Mouse (Mus musculus) spleen, postnatal 14 days (tissue): Measurements from ENCODE around the gene Igf2.

Source experiments
- DNase-seq, 2 experiments: peaks; one replicate each; pipeline ENCODE4 v3.0.0; 2021 to 2022; ENCODE audit warnings: low spot score in 2 of 2

The Igf2 gene

GRCm38 (mm10) chr7:142659181-142659681 is 7.4 kb downstream of the Igf2 start:
- no peak for DNase-seq

- DNase-seq = no peak
These were observed 7.9 kb downstream of the Igf2 start for GRCm38 (mm10) chr7:142658681-142659180.

GRCm38 (mm10) chr7:142657821-142658614 is 8.6 kb downstream of the Igf2 start:
- DNase-seq = no peak

- DNase-seq = no peak
These were observed 9.2 kb downstream of the Igf2 start for GRCm38 (mm10) chr7:142657341-142657791.

GRCm38 (mm10) chr7:142656055-142656454 is 10.6 kb downstream of the Igf2 start:
- DNase-seq = no peak

- no peak for DNase-seq
These were observed 11.0 kb downstream of the Igf2 start for GRCm38 (mm10) chr7:142655633-142656032.

- no peak for DNase-seq
These were observed 12.9 kb downstream of the Igf2 start for GRCm38 (mm10) chr7:142653726-142654125.

GRCm38 (mm10) chr7:142646676-142647075 is 19.9 kb downstream of the Igf2 start:
- no peak for DNase-seq

- DNase-seq = no peak
These were observed 21.6 kb downstream of the Igf2 start for GRCm38 (mm10) chr7:142645045-142645444.

- DNase-seq = no peak
These were observed 30.4 kb downstream of the Igf2 start for GRCm38 (mm10) chr7:142636178-142636577.

- no peak for DNase-seq
These were observed 35.9 kb downstream of the Igf2 start for GRCm38 (mm10) chr7:142630691-142631090.

- DNase-seq = no peak
These were observed 36.8 kb downstream of the Igf2 start for GRCm38 (mm10) chr7:142629806-142630205.

- DNase-seq = no peak
These were observed 44.4 kb downstream of the Igf2 start for GRCm38 (mm10) chr7:142622180-142622579.

GRCm38 (mm10) chr7:142613077-142613476 is 53.5 kb downstream of the Igf2 start:
- DNase-seq = no peak

- peak; percentile 17 to 27 for DNase-seq
These were observed 55.8 kb downstream of the Igf2 start for GRCm38 (mm10) chr7:142610627-142611406.

GRCm38 (mm10) chr7:142600921-142601320 is 65.7 kb downstream of the Igf2 start:
- DNase-seq = no peak
